Mouse (Mus musculus) embryonic fibroblast, embryonic 13.5 days (primary cell): ENCODE measurements around the gene Prkag2. TPM values are rescaled to one million over a fixed set of nuclear protein-coding genes. Genes with fewer than 3 reads are reported as not detected.

Source experiments
- H3K27ac ChIP-seq: 2 replicates; pipeline ENCODE4 v1.5.1; 2012; ENCODE audit warnings: low read length, control low read depth, inconsistent platforms; ENCODE audit not compliant: insufficient read depth
- H3K4me1 ChIP-seq: 2 replicates; pipeline ENCODE4 v1.6.1; 2011; ENCODE audit warnings: low read length; ENCODE audit not compliant: control insufficient read depth, insufficient read depth
- H3K4me3 ChIP-seq: 2 replicates; pipeline ENCODE4 v1.5.1; 2011; ENCODE audit warnings: mild to moderate bottlenecking, control low read depth, low read length; ENCODE audit not compliant: insufficient read depth
- CTCF ChIP-seq: IDR thresholded peaks from 2 replicates; pipeline ENCODE4 v1.5.1; 2011; ENCODE audit warnings: mild to moderate bottlenecking, control low read depth, low read length, moderate library complexity, borderline replicate concordance; ENCODE audit not compliant: insufficient read depth
- POLR2A ChIP-seq: IDR thresholded peaks from 2 replicates; pipeline ENCODE4 v1.6.1; 2011; ENCODE audit warnings: low read depth, mild to moderate bottlenecking, control low read depth, low read length, moderate library complexity
- polyA plus RNA-seq: library from polyadenylated mRNA; stranded (reverse); fragments of >200 nt; gene quantifications from 2 replicates; pipeline ENCODE4 v1.2.4, GENCODE M21; 2011; ENCODE audit warnings: low read depth; ENCODE audit not compliant: missing spikeins, insufficient read length

Prkag2 gene
- polyA plus RNA-seq, 1 experiment = 39.6 TPM

DNA sequence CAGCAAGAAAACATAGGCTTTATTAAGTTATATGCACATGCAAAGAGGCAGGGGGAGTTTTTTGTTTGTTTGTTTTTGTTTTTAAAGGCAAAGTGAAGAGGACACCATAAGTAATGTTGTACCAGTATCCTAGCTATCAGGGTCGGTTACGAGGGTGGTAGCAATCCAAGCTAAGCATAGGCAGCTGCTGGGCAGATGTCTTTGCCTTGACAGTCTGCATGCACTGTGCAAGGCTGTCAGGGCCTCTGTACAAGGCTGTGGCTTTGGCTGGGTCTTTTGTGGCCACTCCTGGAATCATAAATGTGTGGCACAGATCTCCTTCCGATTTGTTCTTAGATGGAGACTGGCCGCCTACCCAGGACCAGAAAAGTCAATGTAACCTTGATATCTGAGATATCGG, 141.8 kb downstream of the Prkag2 start:
- Histone ChIP-seq H3K27ac (no peak overlapping the region), H3K4me3 (no peak overlapping the region), H3K4me1 (no peaks in the 10 kb centered on the region)
- TF ChIP-seq CTCF (no peak), POLR2A (no peak)

DNA sequence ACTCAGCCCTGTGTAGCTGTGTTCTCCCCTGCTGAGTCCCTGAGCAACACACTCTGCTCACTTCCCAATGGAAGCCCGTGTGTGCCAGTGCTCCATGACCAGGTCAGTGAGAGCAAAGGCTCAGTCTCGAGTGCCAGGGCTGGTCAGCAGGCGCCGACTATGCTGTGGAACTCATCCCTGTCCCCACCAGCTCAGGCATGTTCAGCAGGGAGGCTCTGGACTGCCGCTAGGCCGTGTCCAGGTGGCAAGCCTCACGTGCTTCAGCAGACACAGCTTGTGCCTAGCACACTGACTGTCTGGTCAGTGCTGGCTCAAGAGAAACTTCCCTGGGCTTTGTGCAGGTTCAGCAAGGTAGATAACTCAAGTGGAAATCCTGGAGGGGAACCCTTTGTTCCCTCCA, 143.6 kb downstream of the Prkag2 start:
- no peak overlapping the region for H3K4me3 ChIP-seq
- H3K27ac ChIP-seq = no peak overlapping the region
- TF ChIP-seq POLR2A (no peak), CTCF (no peak)
- no peaks in the 10 kb centered on the region for H3K4me1 ChIP-seq

DNA sequence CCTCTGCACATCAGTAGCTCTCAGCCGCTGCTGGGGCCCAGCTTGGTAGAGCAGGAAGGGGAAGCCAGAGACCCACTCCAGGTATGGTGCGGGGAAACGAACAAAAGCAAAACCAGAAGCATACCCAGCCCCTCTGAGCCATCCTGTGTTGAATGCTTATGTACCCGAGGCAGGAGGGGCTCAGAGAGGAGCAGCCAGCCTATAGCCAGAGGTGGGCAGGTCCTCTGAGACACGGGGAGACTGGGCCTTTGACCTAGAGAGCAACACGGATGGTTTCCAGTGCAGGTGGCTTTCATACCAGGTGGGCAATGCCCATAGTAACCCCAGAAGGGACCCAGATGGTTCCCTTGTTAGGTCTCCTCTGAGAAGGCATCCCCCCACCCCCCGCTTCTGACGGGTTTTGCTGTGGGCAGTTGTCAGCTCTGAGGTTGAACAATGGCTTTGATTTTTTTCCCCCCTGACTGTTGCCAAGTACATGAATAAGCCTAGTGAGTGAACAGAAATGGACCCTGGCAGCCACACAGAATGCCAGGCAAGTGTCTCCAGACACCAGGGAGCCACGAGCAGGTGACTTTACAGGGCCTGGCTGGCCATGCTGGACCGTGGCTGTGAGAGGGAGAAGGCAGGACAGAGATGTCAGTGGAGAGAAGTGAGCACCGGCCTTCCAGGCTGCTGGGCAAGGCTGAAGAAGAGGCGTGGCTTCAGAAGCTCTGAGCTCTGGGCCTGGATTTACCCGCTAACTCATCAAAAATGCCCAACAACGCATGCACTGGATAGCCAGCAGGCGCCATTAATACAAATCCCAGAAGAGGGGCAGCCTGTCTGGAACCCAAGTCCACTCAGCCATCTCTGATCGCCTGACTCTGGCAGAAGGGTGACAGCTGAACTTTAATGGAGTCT, 147.3 kb downstream of the Prkag2 start:
- Histone ChIP-seq H3K27ac (no peak overlapping the region), H3K4me1 (no peaks in the 10 kb centered on the region), H3K4me3 (no peak overlapping the region)
- TF ChIP-seq CTCF = no peak
- TF ChIP-seq POLR2A = no peak

DNA sequence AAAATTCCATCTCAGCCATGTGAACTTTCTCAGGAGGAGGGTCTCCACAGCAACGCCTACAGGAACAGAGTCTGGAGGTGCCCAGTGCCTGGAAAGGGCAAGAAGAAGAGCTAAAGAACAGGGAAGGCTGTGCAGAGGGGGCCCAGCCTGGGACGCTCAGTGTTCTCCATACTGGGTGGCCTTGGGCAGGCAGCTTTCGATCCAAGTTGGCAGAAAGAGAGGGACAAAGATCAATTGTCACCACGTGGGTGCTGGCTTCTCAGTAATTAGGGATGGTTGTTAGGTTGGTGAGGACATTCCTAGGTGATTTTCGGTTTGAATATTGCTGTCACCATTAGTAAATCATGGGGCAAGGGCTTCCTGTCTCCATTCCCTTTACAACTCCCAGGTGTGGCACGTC, 148.2 kb downstream of the Prkag2 start:
- Histone ChIP-seq H3K4me3 (no peak overlapping the region), H3K27ac (no peak overlapping the region), H3K4me1 (no peaks in the 10 kb centered on the region)
- TF ChIP-seq POLR2A = no peak
- TF ChIP-seq CTCF = no peak

DNA sequence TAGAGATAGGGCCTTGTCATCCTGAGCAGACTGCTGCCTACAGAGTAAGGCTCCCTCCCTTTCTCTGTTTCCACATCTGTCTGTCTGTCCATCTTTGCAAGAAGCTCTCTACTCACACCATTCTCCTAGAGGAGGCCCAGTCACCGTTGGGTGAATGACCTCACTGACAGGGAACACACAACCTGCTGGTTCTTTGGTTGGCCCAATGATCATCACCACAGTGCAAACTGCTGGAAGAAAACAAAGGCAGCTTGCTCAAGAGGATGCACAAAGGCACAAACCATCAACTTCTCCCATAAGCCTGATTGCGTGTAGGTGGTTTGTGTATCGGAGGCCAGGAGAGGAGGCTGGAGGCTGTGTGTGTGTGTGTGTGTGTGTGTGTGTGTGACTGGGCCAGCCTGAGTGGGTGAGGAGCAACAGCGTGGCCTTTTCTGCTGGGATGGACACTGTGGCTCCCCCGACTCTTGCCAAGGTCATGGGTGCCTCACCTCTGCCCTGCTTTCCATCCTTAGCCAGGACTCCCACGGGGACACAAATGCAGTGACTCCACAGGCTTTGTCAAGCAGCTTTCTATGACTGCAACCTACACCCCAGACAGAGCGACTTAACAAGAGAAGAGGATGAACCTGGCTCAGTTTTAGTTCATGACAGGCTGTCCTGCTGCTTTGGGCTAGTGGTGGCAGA, 149.4 kb downstream of the Prkag2 start:
- Histone ChIP-seq H3K4me1 (no peaks in the 10 kb centered on the region), H3K27ac (no peak overlapping the region), H3K4me3 (no peak overlapping the region)
- TF ChIP-seq POLR2A = no peak
- no peak for TF ChIP-seq CTCF

DNA sequence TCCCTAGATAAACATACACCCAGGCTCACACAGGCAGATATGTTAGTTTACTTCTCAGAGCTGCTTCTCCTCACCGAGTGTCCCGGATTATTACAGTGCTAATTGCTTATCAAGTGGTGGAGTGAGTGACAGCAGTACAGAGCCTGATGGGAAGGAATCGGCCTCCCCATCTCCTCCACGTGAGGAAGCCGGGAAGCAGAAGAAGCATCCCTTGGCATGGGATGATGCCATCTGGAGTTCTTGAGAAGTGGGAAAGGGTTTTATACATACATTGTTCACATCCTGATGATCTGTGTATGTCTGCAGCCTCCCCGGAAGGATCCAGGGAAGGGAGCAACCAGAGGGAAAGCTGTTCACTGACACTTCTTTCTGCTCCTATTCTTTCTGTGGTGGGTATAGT, 150.4 kb downstream of the Prkag2 start:
- Histone ChIP-seq H3K4me1 (no peaks in the 10 kb centered on the region), H3K27ac (no peak overlapping the region), H3K4me3 (no peak overlapping the region)
- TF ChIP-seq CTCF = no peak
- no peak for TF ChIP-seq POLR2A

DNA sequence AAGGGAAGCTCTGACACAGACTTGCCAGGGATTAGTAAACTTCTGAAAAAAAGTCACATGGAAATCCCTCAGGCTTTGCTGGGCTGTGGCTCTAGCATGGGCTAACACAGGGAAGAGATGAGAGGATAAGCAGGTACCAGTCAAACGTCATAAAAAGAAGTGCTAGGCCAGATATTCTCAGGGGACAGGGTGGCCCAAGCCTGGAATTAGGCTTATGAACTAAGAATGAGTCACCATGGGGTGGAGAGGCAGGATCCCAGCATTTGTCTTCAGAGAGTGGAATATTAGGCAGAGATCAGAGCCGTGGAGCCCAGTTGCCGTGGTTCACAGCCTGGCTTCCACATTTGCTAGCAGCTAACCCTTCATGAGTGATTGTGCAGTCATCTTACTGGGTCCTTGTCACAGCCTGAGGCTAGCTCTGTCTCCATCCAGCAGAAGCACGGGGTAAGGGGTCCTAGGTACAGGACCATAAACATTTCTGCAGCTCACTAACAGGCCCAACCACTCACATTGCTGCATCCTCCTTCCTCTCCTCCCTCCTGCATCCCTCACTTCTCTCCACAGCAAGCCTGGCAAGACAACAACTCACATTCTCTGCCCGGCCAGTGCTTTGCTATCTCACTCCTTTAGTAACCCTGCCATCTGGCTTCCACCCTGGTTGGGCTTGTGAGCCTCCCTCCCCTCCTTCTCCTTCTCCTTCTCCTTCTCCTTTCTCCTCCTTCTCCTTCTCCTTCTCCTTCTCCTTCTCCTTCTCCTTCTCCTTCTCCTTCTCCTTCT, 162.2 kb downstream of the Prkag2 start:
- TF ChIP-seq POLR2A (no peak), CTCF (no peak)
- Histone ChIP-seq H3K4me3 (no peak overlapping the region), H3K4me1 (peaks cover 9% of the 10 kb centered on the region), H3K27ac (no peak overlapping the region)

DNA sequence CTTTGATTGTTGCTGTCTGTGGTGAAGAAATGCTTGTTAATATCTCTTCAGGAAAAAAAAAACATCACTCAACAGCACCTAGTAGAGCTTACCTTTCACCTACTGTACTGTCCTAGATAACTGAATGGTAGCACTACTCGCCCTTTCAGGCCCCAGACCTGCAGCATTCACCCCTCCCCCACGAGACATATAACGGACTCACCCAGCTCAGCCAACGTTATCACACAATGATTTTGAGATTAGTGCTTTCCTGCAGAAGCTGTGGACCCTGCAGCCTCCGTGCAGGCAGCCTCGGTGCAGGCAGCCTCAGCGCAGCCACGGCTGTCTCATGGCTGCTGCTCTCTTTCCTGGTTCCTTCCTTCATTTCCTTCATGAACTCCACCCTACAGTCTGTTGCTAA, 164.0 kb downstream of the Prkag2 start:
- Histone ChIP-seq H3K4me3 (no peak overlapping the region), H3K27ac (no peak overlapping the region), H3K4me1 (peaks cover 9% of the 10 kb centered on the region)
- TF ChIP-seq POLR2A (no peak), CTCF (no peak)

DNA sequence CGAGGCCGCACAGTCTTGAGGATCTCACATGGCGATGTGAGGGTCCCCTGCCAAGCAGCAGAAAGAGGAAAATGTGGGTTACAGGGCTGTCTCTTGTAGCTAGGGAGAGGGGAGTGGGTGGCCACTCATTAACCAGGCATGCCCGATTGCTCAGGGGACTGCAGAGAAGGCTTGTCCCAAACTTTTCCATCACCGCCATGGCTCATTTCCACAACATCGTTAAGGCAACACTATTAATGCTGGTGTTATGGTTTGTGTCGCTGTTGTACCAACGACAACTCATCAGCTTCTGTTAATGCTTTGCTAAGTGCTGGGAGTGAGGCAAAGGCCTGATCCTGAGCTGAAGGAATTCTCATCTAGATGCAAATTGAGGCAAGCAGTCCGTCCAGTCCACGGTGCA, 165.0 kb downstream of the Prkag2 start:
- TF ChIP-seq CTCF (no peak), POLR2A (no peak)
- H3K4me3 ChIP-seq = no peak overlapping the region
- H3K27ac ChIP-seq = no peak overlapping the region
- peaks cover 9% of the 10 kb centered on the region for H3K4me1 ChIP-seq

DNA sequence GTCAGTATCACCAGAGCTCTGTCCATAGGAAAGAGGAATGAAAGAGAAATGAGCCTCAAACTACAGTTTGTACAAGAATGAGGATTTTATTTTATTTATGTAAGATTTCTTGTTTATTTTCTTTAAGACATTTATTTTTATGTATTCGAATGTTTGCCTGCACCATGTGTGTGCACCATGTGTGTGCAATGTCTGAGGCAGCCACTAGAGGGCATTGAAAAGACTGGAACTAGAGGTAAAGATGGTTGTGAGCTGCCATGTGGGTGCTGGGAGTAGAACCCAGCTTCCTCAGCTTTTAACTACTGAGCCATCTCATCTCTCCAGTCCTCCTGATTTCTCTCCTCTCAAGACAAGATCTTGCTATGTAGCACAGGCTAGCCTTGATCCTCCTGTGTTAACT, 166.7 kb downstream of the Prkag2 start:
- H3K4me3 ChIP-seq = no peak overlapping the region
- H3K27ac ChIP-seq = no peak overlapping the region
- H3K4me1 ChIP-seq = peaks cover 7% of the 10 kb centered on the region; the same call in 1 of the 2 replicates
- TF ChIP-seq POLR2A (no peak), CTCF (no peak)
